Mouse (Mus musculus): ENCODE measurements around the gene Dennd1c.

Gene Dennd1c

GRCm38 (mm10) chr17:57048816-57049215, 29.5 kb downstream of the Dennd1c start:
- no peak for DNase-seq (ENCODE audit: low read depth, low spot score)

DNA sequence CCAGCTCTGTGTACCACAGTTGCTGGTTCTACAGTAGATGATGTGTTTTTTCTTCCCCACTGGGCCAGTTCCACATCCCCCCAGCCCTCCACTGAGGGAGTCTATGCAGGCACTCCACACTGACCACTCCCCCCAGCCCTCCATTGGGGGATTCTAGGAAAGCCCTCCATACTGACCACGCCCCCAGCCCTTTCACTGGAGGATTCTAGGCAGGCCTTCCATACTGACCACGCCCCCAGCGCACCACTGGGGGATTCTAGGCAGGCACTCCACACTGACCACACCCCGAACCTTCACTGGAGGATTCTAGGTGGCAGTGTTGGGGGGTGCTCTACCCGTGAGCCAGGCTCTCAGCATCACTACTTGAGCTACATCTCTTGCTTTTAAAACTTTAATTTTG, 30.9 kb downstream of the Dennd1c start:
- DNase-seq (ENCODE audit: low read depth, low spot score) = peak; percentile 97

GRCm38 (mm10) chr17:57041554-57041953, 36.8 kb downstream of the Dennd1c start, which contains the start of gene Slc25a41:
Gene Slc25a41 (minus strand): TSS chr17:57041654.
- DNase-seq (ENCODE audit: low read depth, low spot score) = no peak

- DNase-seq (ENCODE audit: low read depth, low spot score) = peak; percentile 74
Measured at GRCm38 (mm10) chr17:57038978-57039377, 39.3 kb downstream of the Dennd1c start.

GRCm38 (mm10) chr17:57032854-57033253, 45.5 kb downstream of the Dennd1c start:
- DNase-seq (ENCODE audit: low read depth, low spot score) = no peak

GRCm38 (mm10) chr17:57031661-57032420, 46.5 kb downstream of the Dennd1c start:
- DNase-seq (ENCODE audit: low read depth, low spot score) = peak; percentile 100

DNA sequence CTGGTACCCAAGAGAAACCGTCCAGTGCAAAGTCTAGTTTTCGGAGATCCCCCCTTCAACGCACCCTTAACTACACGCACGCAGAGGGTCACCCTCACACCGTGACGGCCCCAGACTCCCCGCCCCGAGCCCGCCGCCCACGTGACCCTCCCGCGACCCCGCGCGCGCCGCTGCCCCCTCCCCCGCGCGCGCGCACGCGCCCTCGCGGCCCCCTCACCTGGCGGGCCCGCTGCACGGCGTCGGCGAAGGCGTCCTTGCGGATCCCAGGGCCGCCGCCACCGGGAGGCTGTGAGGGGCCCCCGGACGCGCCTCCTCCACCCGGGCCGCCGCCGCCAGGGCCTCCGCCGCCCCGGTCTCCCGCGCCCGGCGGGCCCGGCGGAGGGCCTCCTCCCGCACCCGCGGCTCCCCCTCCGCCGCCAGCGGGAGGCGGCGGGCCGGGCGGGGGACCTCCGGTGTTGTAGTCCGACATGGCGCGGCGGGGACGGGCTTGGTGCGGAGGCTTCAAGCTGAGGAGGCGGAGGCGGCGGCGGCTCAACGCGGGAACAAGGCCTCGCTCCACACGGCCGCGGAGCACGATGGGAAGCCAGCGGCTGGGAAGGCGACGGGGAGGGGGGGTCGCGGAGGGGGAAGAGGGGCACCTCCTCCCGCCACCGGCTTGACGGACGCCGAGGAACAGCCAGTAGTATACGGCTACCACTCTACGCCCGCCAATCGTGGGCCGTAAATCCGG, 47.2 kb downstream of the Dennd1c start, which contains the start of gene Khsrp:
Khsrp (minus strand) TSS at position 592 of the 730 bp plus-strand sequence.
- peak; percentile 64 for DNase-seq (ENCODE audit: low read depth, low spot score)

DNA sequence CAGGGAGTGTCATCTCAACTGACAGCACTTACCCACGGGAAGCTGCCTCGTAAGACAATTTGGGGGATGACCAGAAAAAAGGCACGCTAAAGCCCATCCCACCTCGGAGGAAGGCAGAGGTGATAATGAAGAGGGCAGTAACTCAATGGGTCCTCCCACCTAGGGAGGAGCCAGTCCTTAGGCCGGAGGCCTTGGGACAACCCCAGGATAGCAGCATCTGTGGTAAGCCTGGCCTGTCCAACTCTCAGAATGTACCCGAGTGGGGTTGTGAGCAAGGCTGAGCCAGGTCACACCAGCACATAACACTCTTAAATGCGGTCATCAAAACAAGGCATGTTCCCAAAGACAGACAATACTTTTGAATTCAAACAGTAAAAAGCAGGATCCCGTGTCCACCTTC, 48.6 kb downstream of the Dennd1c start:
- peak; percentile 63 for DNase-seq (ENCODE audit: low read depth, low spot score)

DNA sequence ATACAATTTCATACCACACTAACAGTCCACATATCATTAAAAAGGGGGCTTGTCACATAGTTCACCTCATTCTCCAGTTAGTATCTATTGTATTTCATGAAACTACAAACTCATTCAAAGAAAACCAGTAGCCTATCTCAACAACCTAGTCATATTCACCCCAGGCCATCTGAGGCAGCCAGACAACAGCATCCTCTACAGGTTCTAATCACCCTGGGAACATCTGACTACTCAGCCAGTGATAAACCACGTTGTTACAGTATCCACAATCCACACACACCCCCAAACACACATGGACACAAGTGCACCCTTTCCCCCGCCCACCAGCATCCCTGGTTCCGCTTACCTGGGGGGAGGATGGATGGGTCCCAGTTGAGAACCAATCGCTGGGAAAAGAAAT, 50.8 kb downstream of the Dennd1c start:
- no peak for DNase-seq (ENCODE audit: low read depth, low spot score)

GRCm38 (mm10) chr17:57020960-57021359, 57.4 kb downstream of the Dennd1c start:
- DNase-seq (ENCODE audit: low read depth, low spot score) = no peak

- no peak for DNase-seq (ENCODE audit: low read depth, low spot score)
Measured at GRCm38 (mm10) chr17:57019693-57020092, 58.6 kb downstream of the Dennd1c start.
